Comparison of ENCODE assay signal across 7 mouse cellular contexts in the genomic region with DNA sequence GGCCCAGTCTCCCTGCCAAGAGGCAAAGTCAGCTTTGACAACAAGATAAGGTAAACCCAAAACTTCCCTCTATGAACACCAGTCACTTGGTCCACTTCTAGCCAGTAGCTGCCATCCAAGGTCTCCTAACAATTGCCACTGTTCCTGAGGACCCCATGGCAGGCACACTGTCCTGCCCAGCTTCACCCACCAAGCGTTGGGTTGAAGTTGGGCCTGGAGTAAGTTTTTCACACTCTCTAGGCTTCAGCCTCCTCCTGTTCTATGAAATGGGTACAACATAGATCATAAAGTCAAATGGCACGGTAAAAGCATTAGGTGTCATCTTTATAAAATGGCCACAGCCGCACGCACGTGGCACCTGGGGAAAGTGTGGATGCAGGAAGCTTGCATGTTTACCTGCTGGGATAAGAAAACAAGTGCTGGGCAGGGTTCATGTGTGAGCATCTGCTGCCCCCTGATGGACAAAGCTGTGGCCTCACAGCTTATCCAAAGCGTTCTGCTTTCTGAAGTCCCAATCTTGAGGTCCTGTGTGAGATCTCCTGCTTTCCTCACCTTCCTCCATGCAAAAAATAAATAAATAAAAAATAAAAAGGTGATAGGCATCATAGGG. TPM values are rescaled to one million over a fixed set of nuclear protein-coding genes. Genes with fewer than 3 reads are reported as not detected.
DNase-seq lines count a peak whose midpoint lies in the region; ATAC-seq lines count a peak whose summit lies in the region.

No protein-coding gene starts in this region.

- no peaks in the 10 kb centered on the region for H3K36me3 ChIP-seq in forebrain, embryonic 15.5 days

- no peaks in the 10 kb centered on the region for H3K9me3 ChIP-seq in forebrain, embryonic 15.5 days

- H3K27me3 ChIP-seq in forebrain, embryonic 15.5 days, result no peaks in the 10 kb centered on the region

- H3K9ac ChIP-seq in forebrain, embryonic 15.5 days (replicated peaks), result no peak overlapping the region

- no peak overlapping the region for H3K4me2 ChIP-seq in forebrain, embryonic 15.5 days (replicated peaks)

- 35% methylated on average over 6 of the region's 6 CpGs for WGBS in forebrain, embryonic 15.5 days

- no peaks in the 10 kb centered on the region for H3K4me1 ChIP-seq in forebrain, embryonic 15.5 days

- ATAC-seq in forebrain, embryonic 15.5 days (replicated peaks), result peak; percentile 68

- DNase-seq in WW6 (ENCODE audit: low read depth, low spot score), result peak; percentile 47
- peak; percentile 6 for DNase-seq in c-Kit-positive CD71-positive TER-119-positive erythroid progenitor cells, embryonic 14.5 days (ENCODE audit: low spot score)
- DNase-seq in hindlimb bud, embryonic 11.5 days (ENCODE audit: extremely low spot score, low read depth, low spot score), result peak; percentile 12
- DNase-seq in layer of hippocampus, postnatal 36 days, result peak; percentile 61 to 72
- DNase-seq in mesoderm, embryonic 11.5 days (ENCODE audit: low read depth, low spot score), result peak; percentile 68
- peak; percentile 85 for DNase-seq in right cerebral cortex, postnatal 4 days

- H3K27ac ChIP-seq in forebrain, embryonic 15.5 days (replicated peaks), result no peak overlapping the region

- no peak overlapping the region for H3K4me3 ChIP-seq in forebrain, embryonic 15.5 days

RNA-seq across cellular contexts. Expression of a gene that starts 25.4 kb away (rescaled TPM):
- 0.13 TPM in 1 of 2 replicates, not detected in the other for polyA plus RNA-seq in forebrain, embryonic 15.5 days (2015; fragmentation: Nextera tagmentation; extraction: Ambion mirVana)
- total RNA-seq in layer of hippocampus, postnatal 36 days (2021), result under 1 TPM; 0.46 to 0.65 TPM

Comparison
In these comparisons a context has a peak if more than half of its experiments do, and no peak if none do; other contexts are left out.
1. DNase-seq: peak in every context shown above with its lines; median percentile 85 in right cerebral cortex, postnatal 4 days; 68 in mesoderm, embryonic 11.5 days; 66 in layer of hippocampus, postnatal 36 days; 47 in WW6; 12 in hindlimb bud, embryonic 11.5 days; 6 in c-Kit-positive CD71-positive TER-119-positive erythroid progenitor cells, embryonic 14.5 days.